Mouse (Mus musculus) olfactory bulb, adult 2 months (tissue): ENCODE results near the gene Dand5.

Experiments
- CTCF ChIP-seq: fragments of 200-500 bp; IDR thresholded peaks from 2 replicates; pipeline ENCODE4 v1.5.1; 2012; ENCODE audit warnings: low read depth, mild to moderate bottlenecking, low read length, moderate library complexity; ENCODE audit not compliant: insufficient read depth
- POLR2A ChIP-seq: fragments of 200-500 bp; IDR thresholded peaks from 2 replicates; pipeline ENCODE4 v1.6.1; 2012; ENCODE audit warnings: mild to moderate bottlenecking, low read depth, low read length, moderate library complexity; ENCODE audit not compliant: insufficient read depth

DNA sequence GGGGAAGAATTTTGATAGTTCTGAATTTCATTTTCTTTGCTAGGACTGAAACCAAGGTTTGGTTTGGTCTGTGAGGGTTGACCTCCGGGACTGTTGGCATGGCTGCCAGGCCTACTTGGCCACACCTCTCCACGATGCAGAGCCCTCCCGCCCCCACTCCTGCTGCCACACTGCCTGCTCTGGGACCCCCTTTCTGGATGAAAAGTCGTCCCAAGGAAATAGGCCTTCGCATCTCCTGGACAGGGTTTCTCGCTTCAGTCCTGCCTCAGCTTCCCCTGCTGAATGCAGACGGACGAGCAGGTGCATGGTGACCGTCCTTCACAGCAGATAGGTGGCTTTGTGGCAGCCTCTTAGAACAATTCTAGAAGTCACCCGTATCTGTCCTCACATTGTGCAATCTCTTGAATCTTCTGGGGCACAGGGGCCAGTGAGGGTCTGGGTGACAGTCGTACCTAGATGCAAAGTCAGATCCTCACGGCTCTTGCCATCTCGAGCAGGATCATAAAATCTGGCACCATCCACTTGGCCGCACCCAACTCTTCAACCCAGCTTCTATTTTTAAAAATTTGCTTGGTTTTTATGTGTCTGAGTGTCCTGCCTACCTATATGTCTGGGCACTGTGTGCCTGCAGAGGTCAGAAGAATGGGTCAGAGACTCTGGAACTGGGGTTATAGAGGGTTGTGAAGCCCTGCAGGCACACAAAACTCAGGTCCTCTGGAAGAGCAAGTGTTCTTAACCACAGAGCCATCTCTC, 54.1 kb downstream of the Dand5 start:
- no peak for TF ChIP-seq CTCF
- TF ChIP-seq POLR2A = no peak
